Mouse (Mus musculus) ES-CJ7 (cell line): ENCODE data around the gene Cyp4f15.
A peak's percentile ranks its signal among the peaks of the same experiment; 100 is the strongest.
"Not testable (repeated sequence)": the region's sequence is repeated elsewhere in the genome, so short reads cannot be mapped to it uniquely, and the experiment has no call there.

ENCODE experiments used
- DNase-seq: peaks from one replicate; pipeline ENCODE4 v3.0.0; 2011; ENCODE audit warnings: low read depth, low spot score

The Cyp4f15 gene

DNA sequence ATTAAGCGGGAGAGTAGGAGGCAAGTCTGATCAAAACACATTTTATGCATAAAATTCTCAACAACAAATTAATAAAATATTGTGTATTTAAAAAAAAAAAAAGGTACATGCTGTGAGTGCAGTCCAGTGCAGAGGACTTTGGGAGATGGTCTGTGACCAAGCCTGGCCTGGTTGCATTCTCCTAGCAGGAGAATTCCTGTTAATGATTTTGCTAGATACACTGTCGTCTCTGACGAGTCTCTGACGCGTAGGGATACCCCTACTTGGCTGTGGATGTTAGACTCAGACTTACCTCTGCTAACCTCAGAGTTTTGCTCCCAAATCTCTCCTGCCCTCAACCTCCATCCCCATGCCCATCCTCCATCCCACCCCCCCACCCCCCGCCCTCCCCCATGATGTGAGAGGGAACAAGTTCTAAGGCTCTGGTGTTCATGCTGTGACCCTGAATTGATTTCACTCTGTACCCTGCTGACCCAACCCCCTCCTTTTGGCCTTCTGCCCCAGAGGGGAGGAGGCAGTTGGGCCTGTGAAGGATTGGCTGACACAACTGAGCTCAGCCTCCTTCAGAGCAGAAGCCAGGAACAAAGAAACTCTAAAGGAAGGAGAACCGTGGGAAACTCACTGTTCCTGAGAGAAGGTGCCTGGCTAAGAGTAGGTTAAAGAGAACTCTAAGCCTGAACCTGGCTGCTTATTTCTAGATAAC lies at the start of gene Cyp4f15:
Cyp4f15 (plus strand) TSS at position 580 of the 703 bp plus-strand sequence.
- DNase-seq: peak; percentile 25

DNA sequence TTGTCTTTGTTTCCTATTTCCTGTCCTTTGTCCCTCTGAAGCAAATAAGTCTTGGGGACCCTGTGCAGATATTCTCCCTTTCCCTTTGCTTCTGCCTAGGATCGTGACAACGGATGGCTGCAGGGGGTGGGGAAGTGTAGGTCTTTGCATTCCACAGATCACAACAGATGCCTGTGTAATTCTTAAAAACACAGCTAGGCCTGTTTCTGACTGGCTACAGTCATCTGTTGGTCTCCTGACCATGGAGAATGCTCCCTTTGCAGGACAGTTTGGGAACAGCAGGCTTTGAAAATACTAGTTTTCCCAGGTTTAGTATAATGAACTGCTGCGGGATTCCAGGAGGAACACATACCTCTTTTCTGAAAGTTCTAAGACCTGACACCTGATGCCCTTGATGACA lies 49.1 kb upstream of the Cyp4f15 start:
- peak; percentile 29 for DNase-seq

DNA sequence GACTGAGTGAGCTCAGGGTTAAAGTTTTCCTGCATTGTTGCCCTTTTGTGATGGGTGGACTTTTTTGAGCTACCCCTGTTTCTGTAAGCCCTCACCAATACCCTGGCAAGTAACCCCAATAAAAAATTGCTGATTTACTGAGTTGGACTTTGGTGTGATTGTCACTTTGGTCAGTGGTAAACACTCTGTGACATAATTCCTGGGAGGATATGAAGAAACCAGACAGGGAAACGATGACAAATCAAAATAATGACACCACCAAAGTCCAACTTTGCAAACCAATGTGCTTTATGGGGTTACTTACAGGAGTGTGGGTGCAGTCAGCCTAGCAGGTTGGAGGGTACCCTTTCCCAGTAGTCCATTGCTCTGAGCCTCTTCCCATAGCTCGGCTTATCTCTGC lies 48.3 kb upstream of the Cyp4f15 start:
- DNase-seq: no peak

DNA sequence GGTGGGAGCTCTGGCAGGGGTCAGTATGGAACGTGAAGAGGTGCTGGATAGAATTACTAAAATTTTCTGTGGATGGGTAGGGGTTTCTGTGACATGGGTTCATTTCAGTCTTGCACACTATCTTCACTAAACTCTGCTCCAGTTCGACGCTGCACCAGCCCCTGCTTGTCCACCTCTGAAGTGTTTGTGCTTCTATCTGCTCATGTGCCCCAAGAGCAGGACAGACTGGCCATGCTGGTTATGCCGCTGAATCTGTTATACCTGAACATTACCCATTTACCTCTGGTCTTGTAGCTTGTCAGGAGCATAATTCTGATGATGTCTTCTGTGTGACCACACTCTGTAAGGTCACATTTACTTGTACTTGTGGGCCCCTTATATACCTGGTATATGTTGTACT lies 38.8 kb upstream of the Cyp4f15 start:
- no peak for DNase-seq

DNA sequence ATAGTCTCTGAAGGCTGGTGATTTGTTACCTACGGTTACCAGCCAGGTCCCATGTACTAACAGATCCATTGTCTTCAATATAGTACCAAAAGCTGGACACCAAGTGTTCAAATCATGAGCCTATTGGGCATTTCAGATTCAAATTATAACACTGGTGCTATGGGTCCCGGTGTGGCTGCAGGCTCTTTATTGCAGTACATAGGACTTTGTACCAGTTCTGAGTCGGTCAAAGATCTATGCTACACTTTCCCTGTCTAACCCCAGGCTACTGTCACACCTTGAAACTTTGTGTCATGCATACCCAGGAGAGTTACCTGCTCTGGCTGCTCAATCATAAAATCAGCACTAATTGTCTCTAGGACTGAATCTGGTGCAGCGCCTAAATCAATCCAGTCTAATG lies 31.6 kb upstream of the Cyp4f15 start:
- DNase-seq: no peak

DNA sequence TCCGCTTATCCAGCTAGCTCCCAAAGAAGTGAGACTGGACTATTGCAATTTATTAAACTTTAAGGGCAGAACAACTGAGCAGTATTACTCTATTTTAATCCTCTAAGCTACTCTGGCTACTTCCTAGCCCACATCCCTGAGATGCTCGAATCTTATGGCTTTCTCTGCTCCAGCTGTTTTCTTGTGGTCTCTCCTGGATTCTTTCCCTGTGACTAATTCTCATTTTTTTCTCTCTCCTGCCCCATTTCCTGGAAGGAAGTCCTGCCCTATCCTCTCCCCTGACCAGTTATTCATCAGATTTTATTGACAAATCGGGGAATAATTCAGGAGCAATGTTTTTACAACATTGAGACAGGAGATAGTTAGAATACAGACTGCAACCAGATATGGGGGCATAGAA lies 28.4 kb upstream of the Cyp4f15 start:
- DNase-seq: no peak

DNA sequence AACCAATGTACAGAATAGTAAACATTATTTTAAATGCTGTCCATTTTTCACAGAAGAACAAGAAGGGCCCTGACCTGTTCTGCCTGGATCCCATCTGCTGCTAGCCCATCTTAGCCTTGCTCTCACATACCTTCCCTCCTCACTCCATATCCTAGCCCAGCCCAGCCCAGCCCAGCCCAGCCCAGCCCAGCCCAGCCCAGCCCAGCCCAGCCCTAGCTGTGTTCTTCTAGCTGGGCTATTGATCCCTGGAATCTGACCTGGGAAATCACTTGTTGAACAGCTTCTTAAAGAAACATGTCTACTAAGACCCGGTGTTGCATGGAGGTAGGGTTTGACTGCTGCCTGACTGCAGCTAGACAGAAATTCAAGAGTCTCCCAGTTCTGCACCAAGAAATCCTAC lies 27.2 kb upstream of the Cyp4f15 start:
- DNase-seq: no peak

DNA sequence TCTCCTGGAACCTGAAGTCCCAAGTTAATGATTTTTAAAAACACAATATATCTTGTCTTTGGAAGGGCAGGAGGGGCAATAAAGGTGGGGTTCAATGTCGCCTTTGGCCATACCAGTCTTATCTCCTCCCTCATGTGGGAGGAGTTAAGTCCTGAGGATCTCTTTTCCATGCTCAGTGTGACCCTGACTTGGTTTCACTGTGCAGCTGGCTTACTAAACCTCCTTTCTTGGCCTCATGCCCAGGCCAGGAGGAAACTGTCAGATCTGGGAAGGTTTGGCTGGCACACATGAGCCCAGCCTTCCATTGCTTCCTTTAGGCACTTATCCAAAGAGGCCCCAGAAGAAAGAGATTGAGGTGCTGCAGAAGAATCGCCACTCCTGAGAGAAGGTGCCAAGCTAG lies 26.7 kb upstream of the Cyp4f15 start, which contains the start of gene Cyp4f40:
Cyp4f40 (plus strand) TSS at position 189 of the 400 bp plus-strand sequence.
- DNase-seq: no peak

DNA sequence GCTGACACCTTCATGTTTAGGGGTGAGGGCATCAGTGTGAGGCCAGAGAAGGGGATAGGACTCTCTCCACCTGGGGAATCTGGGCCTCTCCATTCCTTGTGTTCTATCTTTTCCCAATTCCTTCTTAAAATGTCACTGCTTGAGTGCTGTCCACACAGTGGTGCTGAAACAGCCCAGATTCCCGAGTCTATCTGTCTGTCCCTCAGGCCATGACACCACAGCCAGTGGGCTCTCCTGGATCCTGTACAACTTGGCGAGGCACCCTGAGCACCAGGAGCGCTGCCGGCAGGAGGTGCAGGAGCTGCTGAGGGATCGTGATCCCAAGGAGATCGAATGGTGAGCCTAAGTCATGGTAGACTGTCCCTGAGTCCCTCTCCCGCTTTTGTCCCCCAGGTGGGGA lies 11.5 kb upstream of the Cyp4f15 start:
- DNase-seq: no peak

DNA sequence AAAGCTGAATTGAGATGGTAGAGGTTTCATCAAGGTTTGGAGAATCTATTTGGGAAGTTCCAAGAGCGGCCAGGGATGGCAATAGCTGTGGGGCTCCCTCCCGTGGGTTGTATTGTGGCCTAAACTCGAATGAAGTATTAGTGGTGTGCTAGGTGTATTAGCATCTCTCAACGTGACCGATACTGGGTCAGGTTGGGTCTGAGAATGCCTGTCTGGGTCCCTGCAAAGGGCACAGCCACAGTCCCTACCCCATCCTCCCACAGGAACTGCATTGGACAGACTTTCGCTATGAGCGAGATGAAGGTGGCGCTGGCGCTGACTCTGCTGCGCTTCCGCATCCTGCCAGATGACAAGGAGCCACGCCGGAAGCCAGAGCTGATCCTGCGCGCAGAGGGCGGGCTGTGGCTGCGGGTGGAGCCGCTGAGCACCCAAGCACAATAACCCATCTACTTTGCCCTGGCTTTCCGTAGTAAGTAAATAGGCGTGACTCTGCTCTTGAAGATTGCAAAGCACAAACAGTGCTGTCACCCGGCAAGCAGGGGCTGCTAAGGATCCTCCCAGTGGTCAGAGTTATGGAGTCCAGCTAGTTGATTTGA lies 9.3 kb upstream of the Cyp4f15 start:
- peak; percentile 68 for DNase-seq

DNA sequence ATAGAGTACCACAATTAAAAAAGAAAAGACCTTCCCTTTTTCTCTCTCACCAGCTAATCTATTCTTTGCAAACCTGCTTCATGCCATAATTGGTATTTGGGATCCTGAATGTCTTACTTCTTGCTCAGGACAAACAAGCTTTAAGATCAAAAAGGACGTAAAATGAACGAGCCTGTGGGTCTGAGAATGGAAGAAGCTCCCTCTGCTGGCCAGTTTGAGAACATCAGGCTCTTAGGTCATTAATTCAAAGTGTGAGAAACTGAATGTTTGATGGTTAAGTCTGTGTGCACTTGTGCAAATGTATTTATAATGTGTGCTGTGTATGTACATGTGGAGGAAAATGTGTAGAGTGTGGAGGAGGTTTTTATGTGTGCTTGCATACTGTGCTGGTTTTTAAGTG lies 5.0 kb upstream of the Cyp4f15 start:
- peak; percentile 66 for DNase-seq

DNA sequence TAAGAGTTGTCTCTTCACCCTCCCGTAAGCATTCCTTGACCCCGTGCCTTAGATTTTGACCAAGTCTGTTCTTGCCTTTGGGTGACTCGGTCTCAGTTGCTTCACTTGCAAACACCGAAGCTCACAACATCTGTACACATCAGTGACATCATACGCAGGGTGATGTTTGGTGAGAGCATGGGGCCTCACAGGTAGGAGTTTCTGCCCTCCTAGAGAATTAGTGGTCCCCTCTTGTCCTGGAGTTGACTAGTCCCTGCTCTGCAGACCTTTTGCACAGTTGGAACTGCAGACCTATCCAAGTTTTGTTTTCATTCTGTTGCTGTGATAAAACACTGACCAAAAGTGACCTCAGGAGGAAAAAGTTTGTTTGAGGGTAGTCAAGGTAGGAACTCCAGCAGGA lies 1.3 kb downstream of the Cyp4f15 start:
- no peak for DNase-seq

DNA sequence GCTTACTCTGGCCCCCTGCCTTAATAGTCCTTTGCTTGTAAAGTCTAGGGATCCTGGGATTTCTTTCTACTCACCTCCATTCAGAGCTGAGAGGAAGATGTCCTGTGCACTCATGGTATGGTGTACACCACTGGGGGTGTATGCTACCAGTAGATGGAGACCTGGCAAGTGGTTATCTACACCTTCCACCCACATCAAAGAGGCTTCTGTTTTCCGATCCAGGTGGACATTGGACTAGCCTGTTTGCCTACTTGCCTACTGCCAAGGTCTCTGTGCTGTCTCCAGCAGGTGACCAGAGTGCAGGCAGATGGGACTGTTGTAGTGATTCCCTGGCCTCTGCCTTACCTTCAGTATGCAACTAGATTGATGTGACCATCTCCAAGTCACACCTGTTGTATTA lies 5.5 kb downstream of the Cyp4f15 start:
- no peak for DNase-seq

DNA sequence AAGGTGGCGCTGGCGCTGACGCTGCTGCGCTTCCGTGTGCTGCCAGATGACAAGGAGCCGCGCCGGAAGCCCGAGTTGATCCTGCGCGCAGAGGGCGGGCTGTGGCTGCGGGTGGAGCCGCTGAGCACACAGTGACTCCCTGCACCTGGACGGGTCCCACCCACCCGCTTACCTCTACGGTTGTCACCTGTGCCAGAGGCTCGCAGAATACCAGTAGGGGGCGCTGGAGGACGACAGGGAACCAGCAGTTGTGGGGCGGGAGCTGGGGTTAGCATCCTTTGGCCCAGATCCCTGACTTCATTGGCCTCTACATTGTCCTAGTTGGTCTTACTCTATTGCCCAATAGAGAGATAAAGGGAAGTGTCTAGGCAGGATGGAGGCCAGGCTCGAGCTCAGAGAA lies 17.4 kb downstream of the Cyp4f15 start:
- peak; percentile 80 for DNase-seq

DNA sequence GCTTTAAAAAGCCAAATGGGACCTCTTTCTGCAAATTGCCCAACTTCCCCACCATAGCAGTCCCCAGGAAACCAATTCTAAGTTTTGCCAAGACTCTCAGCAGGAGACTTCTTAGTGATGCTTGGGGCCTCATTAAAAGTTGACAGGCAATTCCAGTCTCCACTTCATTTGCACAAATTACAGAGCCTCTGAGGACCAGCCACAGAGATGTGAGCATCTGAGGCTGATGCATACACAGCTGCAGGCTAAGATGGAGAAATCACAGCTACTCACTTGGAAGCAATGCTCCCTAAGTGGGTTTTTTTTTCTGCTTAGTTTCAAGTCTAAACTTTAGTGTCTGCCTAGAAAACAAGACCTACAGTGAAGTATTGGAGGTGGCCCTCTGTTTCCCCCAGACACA lies 25.1 kb downstream of the Cyp4f15 start:
- not testable (repeated sequence) for DNase-seq

DNA sequence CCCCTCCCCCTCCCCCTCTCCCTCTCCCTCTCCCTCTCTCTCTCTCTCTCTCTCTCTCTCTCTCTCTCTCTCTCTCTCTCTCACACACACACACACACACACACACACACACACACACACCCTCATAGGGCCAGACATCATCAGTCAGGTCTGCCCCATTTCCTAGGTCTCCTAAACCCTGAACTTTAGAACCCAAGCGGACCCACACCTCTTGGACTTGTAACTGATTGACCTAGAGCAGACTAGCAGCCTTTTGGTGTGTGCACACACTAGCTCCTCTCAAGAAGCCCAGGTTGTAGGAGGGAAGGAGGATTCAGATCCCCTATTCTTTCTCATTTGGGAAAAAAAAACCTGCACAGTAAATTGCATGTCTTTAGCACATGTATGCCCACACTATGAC lies 36.7 kb downstream of the Cyp4f15 start:
- DNase-seq: not testable (repeated sequence)

DNA sequence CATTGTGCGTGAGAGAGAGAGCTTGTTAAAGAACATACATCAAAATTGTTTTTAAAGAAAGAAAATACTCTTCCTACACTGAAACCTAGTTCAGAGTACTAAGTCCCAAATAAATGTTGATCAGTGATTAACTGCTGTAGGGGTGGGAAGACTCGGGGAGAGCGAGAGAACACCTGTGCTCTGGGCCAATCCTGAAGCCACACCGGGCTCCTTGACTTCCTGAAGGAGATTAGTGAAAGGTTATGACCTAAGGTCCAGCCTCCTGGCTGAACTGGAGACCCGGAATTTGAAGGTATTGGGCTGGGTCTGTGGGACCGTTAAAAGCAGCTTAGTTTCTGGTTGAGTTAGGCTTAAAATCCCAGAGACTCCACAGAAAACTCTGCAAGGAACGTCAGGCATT lies 37.3 kb downstream of the Cyp4f15 start:
- DNase-seq: no peak

DNA sequence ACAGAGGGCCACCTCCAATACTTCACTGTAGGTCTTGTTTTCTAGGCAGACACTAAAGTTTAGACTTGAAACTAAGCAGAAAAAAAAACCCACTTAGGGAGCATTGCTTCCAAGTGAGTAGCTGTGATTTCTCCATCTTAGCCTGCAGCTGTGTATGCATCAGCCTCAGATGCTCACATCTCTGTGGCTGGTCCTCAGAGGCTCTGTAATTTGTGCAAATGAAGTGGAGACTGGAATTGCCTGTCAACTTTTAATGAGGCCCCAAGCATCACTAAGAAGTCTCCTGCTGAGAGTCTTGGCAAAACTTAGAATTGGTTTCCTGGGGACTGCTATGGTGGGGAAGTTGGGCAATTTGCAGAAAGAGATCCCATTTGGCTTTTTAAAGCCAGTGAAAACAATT lies 40.9 kb downstream of the Cyp4f15 start:
- not testable (repeated sequence) for DNase-seq

DNA sequence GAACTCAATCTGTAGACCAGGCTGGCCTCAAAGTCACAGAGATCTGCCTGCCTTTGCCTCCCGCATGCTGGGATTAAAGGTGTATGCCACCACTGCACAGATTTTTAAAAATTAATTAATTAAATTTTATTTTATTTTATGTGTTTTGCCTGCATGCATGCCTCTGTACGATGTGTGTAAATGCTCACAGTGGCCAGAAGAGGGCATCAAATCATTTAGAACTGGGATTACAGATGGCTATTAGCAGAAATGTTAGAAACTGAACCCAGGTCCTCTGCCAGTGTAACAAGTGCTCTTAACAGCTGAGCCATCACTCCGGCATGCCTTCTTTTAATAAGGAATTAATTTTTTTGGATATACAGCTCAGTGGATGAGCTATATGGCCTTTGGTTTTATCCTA lies 43.6 kb downstream of the Cyp4f15 start:
- peak; percentile 37 for DNase-seq

DNA sequence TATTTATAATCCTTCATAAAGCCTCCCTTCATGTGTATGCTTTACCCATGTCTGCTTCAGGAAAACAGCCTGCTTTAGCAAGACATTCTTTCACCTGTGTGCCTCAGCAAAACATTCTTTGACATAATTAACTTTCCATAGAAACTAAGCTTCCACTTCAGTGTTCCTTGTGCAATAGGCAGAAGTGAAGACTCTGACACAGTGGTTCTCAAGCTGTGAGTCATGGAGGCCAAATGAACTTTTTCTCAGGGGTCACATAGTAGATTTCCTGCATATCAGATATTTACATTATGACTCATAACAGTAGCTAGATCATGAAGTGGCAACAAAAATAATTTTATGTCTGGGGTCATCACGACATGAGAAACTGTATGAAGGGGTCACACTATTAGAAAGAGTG lies 53.0 kb downstream of the Cyp4f15 start:
- DNase-seq: no peak

DNA sequence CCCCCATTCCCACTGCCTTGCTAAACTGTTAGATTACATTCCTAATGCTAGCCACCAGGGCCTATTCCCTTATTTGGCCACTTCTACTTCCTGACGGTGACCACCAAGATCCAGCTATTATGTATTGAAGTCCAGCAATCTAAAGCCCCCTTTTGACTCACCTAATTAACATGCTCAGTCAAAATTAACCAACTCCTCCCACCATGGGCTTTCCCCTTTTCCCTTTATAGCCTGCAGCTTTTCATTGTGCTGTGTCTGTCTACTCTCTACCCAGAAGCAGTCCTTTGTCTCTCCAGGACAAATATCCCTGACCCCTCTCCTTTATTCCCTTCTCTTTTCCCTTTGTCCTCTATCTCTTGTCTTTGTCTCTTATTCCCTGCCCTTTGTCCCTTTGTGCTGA lies 55.6 kb downstream of the Cyp4f15 start:
- DNase-seq: no peak

DNA sequence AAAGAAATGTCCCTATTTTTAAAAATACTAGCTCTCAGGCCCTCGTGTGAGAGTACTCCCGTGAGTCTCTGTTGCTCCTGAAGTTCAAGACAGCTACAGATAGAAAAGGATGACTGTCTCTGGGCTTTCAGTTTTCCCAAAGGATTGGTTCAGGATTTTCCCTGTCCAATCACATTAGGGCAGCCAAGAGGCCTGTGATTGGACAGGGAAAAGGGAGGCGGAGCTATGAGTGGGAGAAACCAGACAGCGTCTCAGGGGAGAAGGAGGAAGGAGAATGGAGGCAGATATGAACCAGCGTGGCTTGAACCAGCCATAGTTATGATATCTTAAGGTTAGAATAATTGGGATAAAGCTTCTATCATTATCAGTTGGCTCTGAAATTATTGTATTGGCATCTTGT lies 65.2 kb downstream of the Cyp4f15 start:
- peak; percentile 64 for DNase-seq
